Mouse (Mus musculus): ENCODE measurements around the gene Myo16. TPM values are rescaled to one million over a fixed set of nuclear protein-coding genes. Genes with fewer than 3 reads are reported as not detected.

Gene Myo16
- polyA plus RNA-seq, 1 experiment from 2014 or later, result 2.0 TPM

GRCm38 (mm10) chr8:10651546-10652315 is 498.0 kb downstream of the Myo16 start:
- no peak for ATAC-seq
- WGBS, result 58% methylated on average over 12 of the region's 12 CpGs
- no peak overlapping the region for H3K4me3 ChIP-seq (ENCODE audit: low read depth, low read length)
- no peak overlapping the region for H3K4me2 ChIP-seq (ENCODE audit: low read length)
- H3K4me1 ChIP-seq (ENCODE audit: control insufficient read depth, insufficient read depth, low read length), result no peaks in the 10 kb centered on the region
- no peak overlapping the region for H3K9ac ChIP-seq (ENCODE audit: low read length)
- H3K27me3 ChIP-seq (replicated peaks; ENCODE audit: control insufficient read depth, insufficient read depth, low read length), result no peaks in the 10 kb centered on the region
- no peak overlapping the region for H3K27ac ChIP-seq (ENCODE audit: low read depth, low read length)
- H3K36me3 ChIP-seq (ENCODE audit: control insufficient read depth, insufficient read depth, low read length), result no peaks in the 10 kb centered on the region
- H3K9me3 ChIP-seq (replicated peaks; ENCODE audit: control insufficient read depth, low read length), result no peaks in the 10 kb centered on the region
- DNase-seq (ENCODE audit: low spot score), result no peak

GRCm38 (mm10) chr8:10653282-10653681 is 499.6 kb downstream of the Myo16 start:
- H3K4me2 ChIP-seq (ENCODE audit: low read length), result no peak overlapping the region
- no peak overlapping the region for H3K27ac ChIP-seq (ENCODE audit: low read depth, low read length)
- H3K36me3 ChIP-seq (ENCODE audit: control insufficient read depth, insufficient read depth, low read length), result no peaks in the 10 kb centered on the region
- ATAC-seq (no peak), DNase-seq (ENCODE audit: low spot score) (no peak)
- no peaks in the 10 kb centered on the region for H3K9me3 ChIP-seq (replicated peaks; ENCODE audit: control insufficient read depth, low read length)
- H3K27me3 ChIP-seq (replicated peaks; ENCODE audit: control insufficient read depth, insufficient read depth, low read length), result no peaks in the 10 kb centered on the region
- H3K4me3 ChIP-seq (ENCODE audit: low read depth, low read length), result no peak overlapping the region
- no peak overlapping the region for H3K9ac ChIP-seq (ENCODE audit: low read length)
- no peaks in the 10 kb centered on the region for H3K4me1 ChIP-seq (ENCODE audit: control insufficient read depth, insufficient read depth, low read length)
- WGBS, result 94% methylated on average over 9 of the region's 9 CpGs

- H3K27ac ChIP-seq (ENCODE audit: low read depth, low read length), result no peak overlapping the region
- H3K27me3 ChIP-seq (replicated peaks; ENCODE audit: control insufficient read depth, insufficient read depth, low read length), result no peaks in the 10 kb centered on the region
- H3K4me2 ChIP-seq (ENCODE audit: low read length), result no peak overlapping the region
- no peak overlapping the region for H3K4me3 ChIP-seq (ENCODE audit: low read depth, low read length)
- H3K4me1 ChIP-seq (ENCODE audit: control insufficient read depth, insufficient read depth, low read length), result no peaks in the 10 kb centered on the region
- WGBS, result 81% methylated on average over 9 of the region's 9 CpGs
- H3K36me3 ChIP-seq (ENCODE audit: control insufficient read depth, insufficient read depth, low read length), result no peaks in the 10 kb centered on the region
- no peaks in the 10 kb centered on the region for H3K9me3 ChIP-seq (replicated peaks; ENCODE audit: control insufficient read depth, low read length)
- ATAC-seq, result no peak
- H3K9ac ChIP-seq (ENCODE audit: low read length), result no peak overlapping the region
- DNase-seq (ENCODE audit: low spot score), result no peak
These were observed 501.3 kb downstream of the Myo16 start for GRCm38 (mm10) chr8:10654922-10655518.

- Histone ChIP-seq H3K4me2 (ENCODE audit: low read length) (no peak overlapping the region), H3K9me3 (replicated peaks; ENCODE audit: control insufficient read depth, low read length) (no peaks in the 10 kb centered on the region), H3K9ac (ENCODE audit: low read length) (no peak overlapping the region), H3K36me3 (ENCODE audit: control insufficient read depth, insufficient read depth, low read length) (no peaks in the 10 kb centered on the region), H3K4me3 (ENCODE audit: low read depth, low read length) (no peak overlapping the region), H3K27me3 (replicated peaks; ENCODE audit: control insufficient read depth, insufficient read depth, low read length) (no peaks in the 10 kb centered on the region), H3K4me1 (ENCODE audit: control insufficient read depth, insufficient read depth, low read length) (peaks cover 24% of the 10 kb centered on the region), H3K27ac (ENCODE audit: low read depth, low read length) (no peak overlapping the region)
- DNase-seq (ENCODE audit: low spot score), result peak; percentile 73
- 10% methylated on average over 8 of the region's 8 CpGs for WGBS
- peak; percentile 38; the same call in 1 of the 2 replicates for ATAC-seq
These were observed 510.2 kb downstream of the Myo16 start for GRCm38 (mm10) chr8:10663770-10664470.

- H3K9ac ChIP-seq (ENCODE audit: low read length), result no peak overlapping the region
- 5% methylated on average over 13 of the region's 13 CpGs for WGBS
- no peak overlapping the region for H3K4me2 ChIP-seq (ENCODE audit: low read length)
- H3K4me1 ChIP-seq (ENCODE audit: control insufficient read depth, insufficient read depth, low read length), result peaks cover 24% of the 10 kb centered on the region
- H3K9me3 ChIP-seq (replicated peaks; ENCODE audit: control insufficient read depth, low read length), result no peaks in the 10 kb centered on the region
- peak overlapping the region; percentile 5; the same call in 1 of the 2 replicates for H3K27ac ChIP-seq (ENCODE audit: low read depth, low read length)
- H3K4me3 ChIP-seq (ENCODE audit: low read depth, low read length), result no peak overlapping the region
- peak; percentile 55; the same call in 1 of the 2 replicates for ATAC-seq
- no peaks in the 10 kb centered on the region for H3K36me3 ChIP-seq (ENCODE audit: control insufficient read depth, insufficient read depth, low read length)
- H3K27me3 ChIP-seq (replicated peaks; ENCODE audit: control insufficient read depth, insufficient read depth, low read length), result no peaks in the 10 kb centered on the region
- DNase-seq (ENCODE audit: low spot score), result peak; percentile 47
These were observed 511.3 kb downstream of the Myo16 start for GRCm38 (mm10) chr8:10664861-10665543.

- no peaks in the 10 kb centered on the region for H3K36me3 ChIP-seq (ENCODE audit: control insufficient read depth, insufficient read depth, low read length)
- H3K4me1 ChIP-seq (ENCODE audit: control insufficient read depth, insufficient read depth, low read length), result peaks cover 24% of the 10 kb centered on the region
- ATAC-seq (peak; percentile 75), DNase-seq (ENCODE audit: low spot score) (peak; percentile 79)
- no peak overlapping the region for H3K4me3 ChIP-seq (ENCODE audit: low read depth, low read length)
- H3K9me3 ChIP-seq (replicated peaks; ENCODE audit: control insufficient read depth, low read length), result no peaks in the 10 kb centered on the region
- H3K9ac ChIP-seq (ENCODE audit: low read length), result no peak overlapping the region
- no peak overlapping the region for H3K4me2 ChIP-seq (ENCODE audit: low read length)
- H3K27ac ChIP-seq (ENCODE audit: low read depth, low read length), result no peak overlapping the region
- WGBS, result 2% methylated on average over 4 of the region's 4 CpGs
- no peaks in the 10 kb centered on the region for H3K27me3 ChIP-seq (replicated peaks; ENCODE audit: control insufficient read depth, insufficient read depth, low read length)
These were observed 512.1 kb downstream of the Myo16 start for GRCm38 (mm10) chr8:10665821-10666283.

GRCm38 (mm10) chr8:10671862-10672548 is 518.3 kb downstream of the Myo16 start:
- Histone ChIP-seq H3K36me3 (ENCODE audit: control insufficient read depth, insufficient read depth, low read length) (no peaks in the 10 kb centered on the region), H3K4me1 (ENCODE audit: control insufficient read depth, insufficient read depth, low read length) (no peaks in the 10 kb centered on the region), H3K27ac (ENCODE audit: low read depth, low read length) (no peak overlapping the region), H3K4me2 (ENCODE audit: low read length) (no peak overlapping the region), H3K27me3 (replicated peaks; ENCODE audit: control insufficient read depth, insufficient read depth, low read length) (no peaks in the 10 kb centered on the region), H3K4me3 (ENCODE audit: low read depth, low read length) (no peak overlapping the region), H3K9ac (ENCODE audit: low read length) (no peak overlapping the region), H3K9me3 (replicated peaks; ENCODE audit: control insufficient read depth, low read length) (no peaks in the 10 kb centered on the region)
- ATAC-seq (no peak), DNase-seq (ENCODE audit: low spot score) (no peak)
- WGBS, result 81% methylated on average over 2 of the region's 2 CpGs

GRCm38 (mm10) chr8:10677840-10678410 is 524.2 kb downstream of the Myo16 start:
- H3K36me3 ChIP-seq (ENCODE audit: control insufficient read depth, insufficient read depth, low read length), result no peaks in the 10 kb centered on the region
- H3K4me3 ChIP-seq (ENCODE audit: low read depth, low read length), result no peak overlapping the region
- no peak for DNase-seq (ENCODE audit: low spot score)
- no peaks in the 10 kb centered on the region for H3K27me3 ChIP-seq (replicated peaks; ENCODE audit: control insufficient read depth, insufficient read depth, low read length)
- no peaks in the 10 kb centered on the region for H3K9me3 ChIP-seq (replicated peaks; ENCODE audit: control insufficient read depth, low read length)
- H3K4me1 ChIP-seq (ENCODE audit: control insufficient read depth, insufficient read depth, low read length), result no peaks in the 10 kb centered on the region
- ATAC-seq, result no peak
- H3K9ac ChIP-seq (ENCODE audit: low read length), result no peak overlapping the region
- no peak overlapping the region for H3K27ac ChIP-seq (ENCODE audit: low read depth, low read length)
- H3K4me2 ChIP-seq (ENCODE audit: low read length), result no peak overlapping the region
- 86% methylated on average over 9 of the region's 9 CpGs for WGBS
